Mouse (Mus musculus): ENCODE measurements around the gene Gpr135.

DNA sequence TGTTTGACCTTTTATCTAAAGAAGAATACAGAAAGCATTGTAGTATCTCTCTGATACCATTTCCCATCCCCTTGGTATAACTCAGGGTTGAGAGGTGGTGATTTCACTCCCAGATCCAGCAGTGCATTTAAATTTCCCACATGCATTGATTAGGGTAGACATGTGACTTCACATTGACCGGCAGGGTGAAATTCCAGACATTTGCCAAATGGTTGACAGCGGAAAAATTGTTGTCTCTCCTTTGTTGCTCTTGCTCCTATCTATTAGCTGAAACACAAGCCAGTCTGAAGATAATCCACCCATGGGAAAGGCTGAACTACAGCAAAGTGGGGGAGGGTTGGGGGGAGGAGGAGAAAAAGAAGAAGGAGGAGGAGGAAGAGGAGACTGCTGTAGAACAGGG lies 32.1 kb downstream of the Gpr135 start:
- TF ChIP-seq POLR2AphosphoS5 (IDR thresholded peaks at IDR 0.05; ENCODE audit: insufficient replicate concordance, low read depth, low read length) (no peak), CTCF (IDR thresholded peaks at IDR 0.05; ENCODE audit: low read depth, low read length) (no peak), GATA1 (IDR thresholded peaks at IDR 0.05; ENCODE audit: borderline replicate concordance, low read length) (no peak)
